Mouse (Mus musculus): ENCODE measurements at regions not wholly inside any gene's neighbourhood (a gene's known extent, or its start where the extent isn't known, plus 50 kb on each side); places are given as distances from the start of the nearest gene placed in this dataset.

GRCm38 (mm10) chr7:34587239-34587638, 69.3 kb downstream of the Kctd15 start:
- no peaks in the 10 kb centered on the region for H3K36me3 ChIP-seq
- H3K27ac ChIP-seq, result no peak overlapping the region
- H3K9me3 ChIP-seq (replicated peaks), result peaks cover 23% of the 10 kb centered on the region
- no peak for ATAC-seq (ENCODE audit: low read depth)
- no peaks in the 10 kb centered on the region for H3K27me3 ChIP-seq
- no peak overlapping the region for H3K4me2 ChIP-seq
- H3K4me1 ChIP-seq (replicated peaks), result no peaks in the 10 kb centered on the region
- 77% methylated on average over 3 of the region's 3 CpGs for WGBS (ENCODE audit: insufficient replicate concordance)
- no peak overlapping the region for H3K9ac ChIP-seq
- DNase-seq, result no peak
- no peak overlapping the region for H3K4me3 ChIP-seq (replicated peaks)

- WGBS (ENCODE audit: insufficient replicate concordance), result 52% methylated on average over 4 of the region's 4 CpGs
- H3K4me1 ChIP-seq (replicated peaks), result no peaks in the 10 kb centered on the region
- H3K27me3 ChIP-seq, result no peaks in the 10 kb centered on the region
Observed at GRCm38 (mm10) chr7:34585312-34585865, 71.1 kb downstream of the Kctd15 start.

GRCm38 (mm10) chr7:34584870-34585269, 71.7 kb downstream of the Kctd15 start:
- ATAC-seq (ENCODE audit: low read depth), result no peak
- H3K4me1 ChIP-seq (replicated peaks), result no peaks in the 10 kb centered on the region
- no peak overlapping the region for H3K4me3 ChIP-seq (replicated peaks)
- no peak overlapping the region for H3K9ac ChIP-seq
- 69% methylated on average over 7 of the region's 7 CpGs for WGBS (ENCODE audit: insufficient replicate concordance)
- no peaks in the 10 kb centered on the region for H3K27me3 ChIP-seq
- no peak overlapping the region for H3K27ac ChIP-seq
- no peak for DNase-seq
- H3K9me3 ChIP-seq (replicated peaks), result peaks cover 21% of the 10 kb centered on the region
- H3K36me3 ChIP-seq, result no peaks in the 10 kb centered on the region
- no peak overlapping the region for H3K4me2 ChIP-seq

More at GRCm38 (mm10) chr7:34585312-34585865, 71.1 kb downstream of the Kctd15 start:
- Histone ChIP-seq H3K9ac (no peak overlapping the region), H3K27ac (no peak overlapping the region), H3K36me3 (no peaks in the 10 kb centered on the region), H3K4me2 (no peak overlapping the region), H3K4me3 (replicated peaks) (no peak overlapping the region), H3K9me3 (replicated peaks) (peaks cover 23% of the 10 kb centered on the region)
- no peak for ATAC-seq (ENCODE audit: low read depth)
- DNase-seq, result no peak

- H3K27ac ChIP-seq, result no peak overlapping the region
- WGBS (ENCODE audit: insufficient replicate concordance), result 73% methylated on average over 9 of the region's 9 CpGs
Observed at GRCm38 (mm10) chr7:34580866-34581265, 75.7 kb downstream of the Kctd15 start.

GRCm38 (mm10) chr7:34571295-34571694, 85.2 kb downstream of the Kctd15 start:
- H3K4me2 ChIP-seq, result no peak overlapping the region
- no peak for DNase-seq
- H3K4me3 ChIP-seq (replicated peaks), result no peak overlapping the region
- ATAC-seq (ENCODE audit: low read depth), result no peak
- no peak overlapping the region for H3K9ac ChIP-seq
- WGBS (ENCODE audit: insufficient replicate concordance), result 57% methylated on average over 10 of the region's 10 CpGs
- H3K36me3 ChIP-seq, result no peaks in the 10 kb centered on the region
- no peaks in the 10 kb centered on the region for H3K4me1 ChIP-seq (replicated peaks)
- H3K9me3 ChIP-seq (replicated peaks), result no peaks in the 10 kb centered on the region
- H3K27me3 ChIP-seq, result peaks cover 10% of the 10 kb centered on the region; the same call in 1 of the 2 replicates
- H3K27ac ChIP-seq, result no peak overlapping the region

More at GRCm38 (mm10) chr7:34580866-34581265, 75.7 kb downstream of the Kctd15 start:
- no peaks in the 10 kb centered on the region for H3K36me3 ChIP-seq
- DNase-seq (no peak), ATAC-seq (ENCODE audit: low read depth) (no peak)
- H3K4me2 ChIP-seq, result no peak overlapping the region
- no peaks in the 10 kb centered on the region for H3K9me3 ChIP-seq (replicated peaks)
- H3K4me1 ChIP-seq (replicated peaks), result no peaks in the 10 kb centered on the region
- H3K9ac ChIP-seq, result no peak overlapping the region
- no peak overlapping the region for H3K4me3 ChIP-seq (replicated peaks)
- no peaks in the 10 kb centered on the region for H3K27me3 ChIP-seq

- Histone ChIP-seq H3K4me1 (replicated peaks) (no peaks in the 10 kb centered on the region), H3K27me3 (peaks cover 10% of the 10 kb centered on the region; the same call in 1 of the 2 replicates), H3K27ac (no peak overlapping the region), H3K9me3 (replicated peaks) (no peaks in the 10 kb centered on the region), H3K4me2 (peak overlapping the region; percentile 51), H3K4me3 (replicated peaks) (peak overlapping the region; percentile 16; the same call in 1 of the 2 replicates), H3K9ac (no peak overlapping the region), H3K36me3 (no peaks in the 10 kb centered on the region)
- DNase-seq (no peak), ATAC-seq (ENCODE audit: low read depth) (0 out of 2 replicates have a peak, but pooled peaks have one; percentile 36)
- 4% methylated on average over 43 of the region's 43 CpGs for WGBS (ENCODE audit: insufficient replicate concordance)
Observed at GRCm38 (mm10) chr7:34570114-34571065, 86.1 kb downstream of the Kctd15 start.

GRCm38 (mm10) chr7:34569747-34570113, 86.8 kb downstream of the Kctd15 start:
- DNase-seq, result no peak
- 32% methylated on average over 8 of the region's 8 CpGs for WGBS (ENCODE audit: insufficient replicate concordance)
- H3K9ac ChIP-seq, result no peak overlapping the region

GRCm38 (mm10) chr7:34567575-34567974, 89.0 kb downstream of the Kctd15 start:
- Histone ChIP-seq H3K9me3 (replicated peaks) (no peaks in the 10 kb centered on the region), H3K36me3 (no peaks in the 10 kb centered on the region), H3K4me3 (replicated peaks) (no peak overlapping the region), H3K27ac (no peak overlapping the region), H3K9ac (no peak overlapping the region), H3K27me3 (peaks cover 10% of the 10 kb centered on the region; the same call in 1 of the 2 replicates), H3K4me1 (replicated peaks) (no peaks in the 10 kb centered on the region), H3K4me2 (no peak overlapping the region)
- WGBS (ENCODE audit: insufficient replicate concordance), result 23% methylated on average over 5 of the region's 5 CpGs
- DNase-seq (no peak), ATAC-seq (ENCODE audit: low read depth) (no peak)

More at GRCm38 (mm10) chr7:34569747-34570113, 86.8 kb downstream of the Kctd15 start:
- H3K9me3 ChIP-seq (replicated peaks), result no peaks in the 10 kb centered on the region
- H3K27me3 ChIP-seq, result peaks cover 10% of the 10 kb centered on the region; the same call in 1 of the 2 replicates
- H3K4me2 ChIP-seq, result no peak overlapping the region
- no peaks in the 10 kb centered on the region for H3K4me1 ChIP-seq (replicated peaks)
- no peak overlapping the region for H3K4me3 ChIP-seq (replicated peaks)
- no peaks in the 10 kb centered on the region for H3K36me3 ChIP-seq
- H3K27ac ChIP-seq, result no peak overlapping the region
- no peak for ATAC-seq (ENCODE audit: low read depth)

- H3K9ac ChIP-seq, result no peak overlapping the region
- no peaks in the 10 kb centered on the region for H3K4me1 ChIP-seq (replicated peaks)
- no peaks in the 10 kb centered on the region for H3K27me3 ChIP-seq
- H3K4me3 ChIP-seq (replicated peaks), result no peak overlapping the region
- H3K9me3 ChIP-seq (replicated peaks), result peaks cover 5% of the 10 kb centered on the region
- no peak for ATAC-seq (ENCODE audit: low read depth)
- WGBS (ENCODE audit: insufficient replicate concordance), result 51% methylated on average over 2 of the region's 2 CpGs
- no peak for DNase-seq
- H3K27ac ChIP-seq, result no peak overlapping the region
- H3K4me2 ChIP-seq, result no peak overlapping the region
- no peaks in the 10 kb centered on the region for H3K36me3 ChIP-seq
Observed at GRCm38 (mm10) chr7:34562160-34562559, 94.4 kb downstream of the Kctd15 start.

- Histone ChIP-seq H3K4me2 (no peak overlapping the region), H3K4me1 (replicated peaks) (no peaks in the 10 kb centered on the region), H3K9me3 (replicated peaks) (peaks cover 5% of the 10 kb centered on the region), H3K9ac (no peak overlapping the region), H3K27me3 (no peaks in the 10 kb centered on the region), H3K36me3 (no peaks in the 10 kb centered on the region), H3K4me3 (replicated peaks) (no peak overlapping the region), H3K27ac (no peak overlapping the region)
- DNase-seq (no peak), ATAC-seq (ENCODE audit: low read depth) (no peak)
- 51% methylated on average over 8 of the region's 8 CpGs for WGBS (ENCODE audit: insufficient replicate concordance)
Observed at GRCm38 (mm10) chr7:34558615-34559343, 97.8 kb downstream of the Kctd15 start.

GRCm38 (mm10) chr7:34555196-34555595, 101.3 kb downstream of the Kctd15 start:
- WGBS (ENCODE audit: insufficient replicate concordance), result 58% methylated on average over 6 of the region's 6 CpGs
- ATAC-seq (ENCODE audit: low read depth) (no peak), DNase-seq (no peak)
- Histone ChIP-seq H3K4me1 (replicated peaks) (no peaks in the 10 kb centered on the region), H3K4me3 (replicated peaks) (no peak overlapping the region), H3K4me2 (no peak overlapping the region), H3K27me3 (no peaks in the 10 kb centered on the region), H3K27ac (no peak overlapping the region), H3K36me3 (no peaks in the 10 kb centered on the region), H3K9me3 (replicated peaks) (peaks cover 5% of the 10 kb centered on the region), H3K9ac (no peak overlapping the region)
